Mouse (Mus musculus): Measurements from ENCODE around the gene Lrmp.
A peak's percentile ranks its signal among the peaks of the same experiment; 100 is the strongest.

The Lrmp gene

GRCm38 (mm10) chr6:145076286-145076685 lies 39.2 kb upstream of the Lrmp start:
- Histone ChIP-seq H3K36me3 (ENCODE audit: insufficient read depth, low read length) (peaks cover 20% of the 10 kb centered on the region), H3K27me3 (ENCODE audit: insufficient read depth, low read length) (peaks cover 3% of the 10 kb centered on the region; the same call in 1 of the 2 replicates), H3K9me3 (ENCODE audit: low read length) (peaks cover 14% of the 10 kb centered on the region), H3K4me1 (replicated peaks; ENCODE audit: low read depth, low read length) (peaks cover 53% of the 10 kb centered on the region), H3K4me3 (replicated peaks; ENCODE audit: low read length) (peak overlapping the region; percentile 93)
- TF ChIP-seq CTCF (conservative IDR thresholded peaks at IDR 0.05; ENCODE audit: low read length) (no peak), POU5F1 (IDR thresholded peaks at IDR 0.05; ENCODE audit: borderline replicate concordance, low read length) (no peak), NANOG (IDR thresholded peaks at IDR 0.05; ENCODE audit: borderline replicate concordance, low read length) (no peak)

GRCm38 (mm10) chr6:145079087-145079759 lies 36.2 kb upstream of the Lrmp start:
- H3K9me3 ChIP-seq (ENCODE audit: low read length), result peaks cover 17% of the 10 kb centered on the region
- peaks cover 3% of the 10 kb centered on the region; the same call in 1 of the 2 replicates for H3K27me3 ChIP-seq (ENCODE audit: insufficient read depth, low read length)
- TF ChIP-seq POU5F1 (IDR thresholded peaks at IDR 0.05; ENCODE audit: borderline replicate concordance, low read length) (no peak), CTCF (conservative IDR thresholded peaks at IDR 0.05; ENCODE audit: low read length) (no peak), NANOG (IDR thresholded peaks at IDR 0.05; ENCODE audit: borderline replicate concordance, low read length) (no peak)
- H3K4me1 ChIP-seq (replicated peaks; ENCODE audit: low read depth, low read length), result peaks cover 57% of the 10 kb centered on the region
- H3K4me3 ChIP-seq (replicated peaks; ENCODE audit: low read length), result no peak overlapping the region
- H3K36me3 ChIP-seq (ENCODE audit: insufficient read depth, low read length), result no peaks in the 10 kb centered on the region

- TF ChIP-seq POU5F1 (IDR thresholded peaks at IDR 0.05; ENCODE audit: borderline replicate concordance, low read length), result no peak
- no peak for TF ChIP-seq CTCF (conservative IDR thresholded peaks at IDR 0.05; ENCODE audit: low read length)
- TF ChIP-seq NANOG (IDR thresholded peaks at IDR 0.05; ENCODE audit: borderline replicate concordance, low read length), result no peak
- Histone ChIP-seq H3K36me3 (ENCODE audit: insufficient read depth, low read length) (no peaks in the 10 kb centered on the region), H3K4me1 (replicated peaks; ENCODE audit: low read depth, low read length) (peaks cover 61% of the 10 kb centered on the region), H3K27me3 (ENCODE audit: insufficient read depth, low read length) (no peaks in the 10 kb centered on the region), H3K9me3 (ENCODE audit: low read length) (peaks cover 17% of the 10 kb centered on the region), H3K4me3 (replicated peaks; ENCODE audit: low read length) (no peak overlapping the region)
These were observed 33.7 kb upstream of the Lrmp start for GRCm38 (mm10) chr6:145081721-145082120.

GRCm38 (mm10) chr6:145084343-145085117 lies 30.9 kb upstream of the Lrmp start:
- H3K36me3 ChIP-seq (ENCODE audit: insufficient read depth, low read length), result no peaks in the 10 kb centered on the region
- TF ChIP-seq POU5F1 (IDR thresholded peaks at IDR 0.05; ENCODE audit: borderline replicate concordance, low read length) (no peak), CTCF (conservative IDR thresholded peaks at IDR 0.05; ENCODE audit: low read length) (no peak), NANOG (IDR thresholded peaks at IDR 0.05; ENCODE audit: borderline replicate concordance, low read length) (no peak)
- peaks cover 13% of the 10 kb centered on the region; the same call in 1 of the 2 replicates for H3K9me3 ChIP-seq (ENCODE audit: low read length)
- H3K4me1 ChIP-seq (replicated peaks; ENCODE audit: low read depth, low read length), result peaks cover 45% of the 10 kb centered on the region
- no peaks in the 10 kb centered on the region for H3K27me3 ChIP-seq (ENCODE audit: insufficient read depth, low read length)
- H3K4me3 ChIP-seq (replicated peaks; ENCODE audit: low read length), result no peak overlapping the region

- no peak overlapping the region for H3K4me3 ChIP-seq (replicated peaks; ENCODE audit: low read length)
- no peaks in the 10 kb centered on the region for H3K9me3 ChIP-seq (ENCODE audit: low read length)
- no peaks in the 10 kb centered on the region for H3K27me3 ChIP-seq (ENCODE audit: insufficient read depth, low read length)
- TF ChIP-seq CTCF (conservative IDR thresholded peaks at IDR 0.05; ENCODE audit: low read length) (peak; percentile 43), NANOG (IDR thresholded peaks at IDR 0.05; ENCODE audit: borderline replicate concordance, low read length) (no peak)
- no peaks in the 10 kb centered on the region for H3K36me3 ChIP-seq (ENCODE audit: insufficient read depth, low read length)
- peaks cover 62% of the 10 kb centered on the region for H3K4me1 ChIP-seq (replicated peaks; ENCODE audit: low read depth, low read length)
These were observed 26.9 kb upstream of the Lrmp start for GRCm38 (mm10) chr6:145088451-145089113.

- Histone ChIP-seq H3K4me1 (replicated peaks; ENCODE audit: low read depth, low read length) (peaks cover 62% of the 10 kb centered on the region), H3K27me3 (ENCODE audit: insufficient read depth, low read length) (no peaks in the 10 kb centered on the region), H3K9me3 (ENCODE audit: low read length) (no peaks in the 10 kb centered on the region), H3K36me3 (ENCODE audit: insufficient read depth, low read length) (no peaks in the 10 kb centered on the region), H3K4me3 (replicated peaks; ENCODE audit: low read length) (no peak overlapping the region)
- TF ChIP-seq POU5F1 (IDR thresholded peaks at IDR 0.05; ENCODE audit: borderline replicate concordance, low read length) (no peak), CTCF (conservative IDR thresholded peaks at IDR 0.05; ENCODE audit: low read length) (no peak), NANOG (IDR thresholded peaks at IDR 0.05; ENCODE audit: borderline replicate concordance, low read length) (no peak)
These were observed 26.1 kb upstream of the Lrmp start for GRCm38 (mm10) chr6:145089373-145089772.

GRCm38 (mm10) chr6:145090201-145090863 lies 25.1 kb upstream of the Lrmp start:
- Histone ChIP-seq H3K4me1 (replicated peaks; ENCODE audit: low read depth, low read length) (peaks cover 59% of the 10 kb centered on the region), H3K9me3 (ENCODE audit: low read length) (no peaks in the 10 kb centered on the region), H3K4me3 (replicated peaks; ENCODE audit: low read length) (no peak overlapping the region), H3K36me3 (ENCODE audit: insufficient read depth, low read length) (no peaks in the 10 kb centered on the region), H3K27me3 (ENCODE audit: insufficient read depth, low read length) (no peaks in the 10 kb centered on the region)
- TF ChIP-seq CTCF (conservative IDR thresholded peaks at IDR 0.05; ENCODE audit: low read length) (no peak), NANOG (IDR thresholded peaks at IDR 0.05; ENCODE audit: borderline replicate concordance, low read length) (no peak), POU5F1 (IDR thresholded peaks at IDR 0.05; ENCODE audit: borderline replicate concordance, low read length) (no peak)

- Histone ChIP-seq H3K36me3 (ENCODE audit: insufficient read depth, low read length) (no peaks in the 10 kb centered on the region), H3K4me3 (replicated peaks; ENCODE audit: low read length) (no peak overlapping the region), H3K27me3 (ENCODE audit: insufficient read depth, low read length) (no peaks in the 10 kb centered on the region), H3K4me1 (replicated peaks; ENCODE audit: low read depth, low read length) (peaks cover 57% of the 10 kb centered on the region), H3K9me3 (ENCODE audit: low read length) (no peaks in the 10 kb centered on the region)
- TF ChIP-seq NANOG (IDR thresholded peaks at IDR 0.05; ENCODE audit: borderline replicate concordance, low read length) (no peak), POU5F1 (IDR thresholded peaks at IDR 0.05; ENCODE audit: borderline replicate concordance, low read length) (no peak), CTCF (conservative IDR thresholded peaks at IDR 0.05; ENCODE audit: low read length) (no peak)
These were observed 24.5 kb upstream of the Lrmp start for GRCm38 (mm10) chr6:145090928-145091327.
